Mouse (Mus musculus): ENCODE measurements around the gene Tnni2. TPM values are rescaled to one million over a fixed set of nuclear protein-coding genes. Genes with fewer than 3 reads are reported as not detected.

Gene Tnni2
- 14.1 and 27.0 TPM in 2 replicates for polyA plus RNA-seq (2015; fragmentation: Nextera tagmentation; extraction: Ambion mirVana)

DNA sequence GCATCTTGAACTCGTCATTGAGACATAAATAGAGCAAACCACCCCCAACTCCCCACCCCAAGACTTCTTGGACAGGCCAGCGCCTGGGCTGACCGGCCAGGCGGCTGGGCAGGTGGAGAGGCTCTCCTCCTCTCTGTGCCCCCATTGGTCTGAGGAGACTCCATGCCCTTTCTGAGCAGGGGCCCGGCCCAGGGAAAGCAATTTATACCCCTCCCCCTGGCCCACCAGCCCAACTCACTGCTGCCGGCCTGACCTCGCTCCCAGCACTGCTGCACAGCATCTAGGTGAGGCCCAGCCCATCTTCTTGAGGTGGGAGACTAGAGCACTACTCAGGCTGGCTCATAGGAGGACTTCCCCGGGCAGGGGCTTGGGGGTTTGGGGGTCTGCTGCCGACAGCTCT, at the start of gene Tnni2:
Gene Tnni2, plus strand, starts transcription at position 224 of the 400 bp plus-strand sequence.
- Histone ChIP-seq H3K27me3 (ENCODE audit: control insufficient read depth, insufficient read depth, low read length) (no peaks in the 10 kb centered on the region), H3K27ac (ENCODE audit: low read length) (peak within 1 kb of the TSS; percentile 76), H3K4me1 (ENCODE audit: control insufficient read depth, insufficient read depth, low read length) (peaks cover 21% of the 10 kb centered on the region), H3K9ac (ENCODE audit: low read length) (peak within 1 kb of the TSS; percentile 69), H3K4me3 (ENCODE audit: low read length) (no peak within 1 kb of the TSS), H3K36me3 (ENCODE audit: control insufficient read depth, insufficient read depth) (no peaks in the 10 kb centered on the region), H3K9me3 (replicated peaks; ENCODE audit: control insufficient read depth, low read length) (no peaks in the 10 kb centered on the region), H3K4me2 (ENCODE audit: low read depth, low read length) (no peak within 1 kb of the TSS)
- WGBS: 78% methylated on average over 9 of the region's 9 CpGs
- ATAC-seq (replicated peaks; ENCODE audit: extremely low read depth, insufficient read depth, low FRiP score): no peak

GRCm38 (mm10) chr7:142393191-142393590, 48.4 kb upstream of the Tnni2 start:
- Histone ChIP-seq H3K36me3 (ENCODE audit: control insufficient read depth, insufficient read depth) (no peaks in the 10 kb centered on the region), H3K4me3 (ENCODE audit: low read length) (no peak overlapping the region), H3K4me1 (ENCODE audit: control insufficient read depth, insufficient read depth, low read length) (no peaks in the 10 kb centered on the region), H3K9me3 (replicated peaks; ENCODE audit: control insufficient read depth, low read length) (no peaks in the 10 kb centered on the region), H3K27me3 (ENCODE audit: control insufficient read depth, insufficient read depth, low read length) (no peaks in the 10 kb centered on the region), H3K27ac (ENCODE audit: low read length) (no peak overlapping the region), H3K4me2 (ENCODE audit: low read depth, low read length) (no peak overlapping the region), H3K9ac (ENCODE audit: low read length) (no peak overlapping the region)
- 21% methylated on average over 4 of the region's 4 CpGs for WGBS
- no peak for ATAC-seq (replicated peaks; ENCODE audit: extremely low read depth, insufficient read depth, low FRiP score)

DNA sequence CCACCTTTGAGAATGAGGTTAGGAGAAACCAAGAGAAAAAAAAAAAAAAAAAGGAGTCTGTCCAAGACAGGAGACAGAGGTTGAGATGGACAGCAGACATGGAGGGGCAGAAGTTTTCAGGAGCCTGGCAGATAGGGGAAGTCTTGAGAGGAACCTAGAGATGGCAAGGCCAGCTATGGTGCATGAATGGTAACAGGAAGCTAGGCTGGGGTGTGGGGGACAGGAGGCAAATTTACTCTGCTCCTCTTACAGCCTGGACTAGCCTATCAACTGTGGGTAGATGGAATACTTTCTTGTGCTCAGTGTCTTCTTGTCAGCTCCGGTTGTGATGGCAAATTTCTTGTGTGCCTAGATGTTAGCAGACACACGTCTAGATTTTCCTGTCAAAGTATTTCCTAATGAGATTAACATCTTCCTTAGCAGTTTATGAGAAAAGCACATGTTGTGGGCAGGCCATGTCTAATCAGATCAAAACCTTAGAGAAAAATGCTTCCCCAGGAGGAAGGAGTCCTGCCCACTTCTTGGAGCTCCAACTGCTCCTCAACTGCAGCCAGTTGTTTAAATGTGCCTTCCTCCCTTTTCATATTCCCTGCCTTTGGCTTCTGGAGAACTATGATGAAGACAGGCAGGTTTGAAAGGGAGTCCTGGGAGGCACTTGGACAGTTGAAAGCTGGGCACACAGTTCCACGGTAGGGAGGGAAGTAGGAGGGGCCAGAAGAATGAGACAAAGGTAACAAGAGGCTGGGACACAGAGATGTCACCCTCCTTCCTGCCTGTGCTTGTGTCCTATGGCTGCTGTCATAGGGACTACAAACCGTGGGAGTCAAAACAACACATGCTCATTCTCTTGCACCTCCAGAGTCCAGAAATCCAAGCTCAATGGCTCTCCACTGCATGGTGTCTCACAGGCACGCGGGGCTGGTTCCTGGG, 47.1 kb upstream of the Tnni2 start:
- WGBS: 62% methylated on average over 6 of the region's 6 CpGs
- Histone ChIP-seq H3K9ac (ENCODE audit: low read length) (no peak overlapping the region), H3K27ac (ENCODE audit: low read length) (peak overlapping the region; percentile 25), H3K4me2 (ENCODE audit: low read depth, low read length) (no peak overlapping the region), H3K27me3 (ENCODE audit: control insufficient read depth, insufficient read depth, low read length) (no peaks in the 10 kb centered on the region), H3K9me3 (replicated peaks; ENCODE audit: control insufficient read depth, low read length) (no peaks in the 10 kb centered on the region), H3K4me1 (ENCODE audit: control insufficient read depth, insufficient read depth, low read length) (no peaks in the 10 kb centered on the region), H3K4me3 (ENCODE audit: low read length) (no peak overlapping the region), H3K36me3 (ENCODE audit: control insufficient read depth, insufficient read depth) (no peaks in the 10 kb centered on the region)
- no peak for ATAC-seq (replicated peaks; ENCODE audit: extremely low read depth, insufficient read depth, low FRiP score)

GRCm38 (mm10) chr7:142395472-142395871, 46.1 kb upstream of the Tnni2 start:
- Histone ChIP-seq H3K27me3 (ENCODE audit: control insufficient read depth, insufficient read depth, low read length) (no peaks in the 10 kb centered on the region), H3K36me3 (ENCODE audit: control insufficient read depth, insufficient read depth) (no peaks in the 10 kb centered on the region), H3K9ac (ENCODE audit: low read length) (no peak overlapping the region), H3K9me3 (replicated peaks; ENCODE audit: control insufficient read depth, low read length) (no peaks in the 10 kb centered on the region), H3K4me3 (ENCODE audit: low read length) (no peak overlapping the region), H3K4me1 (ENCODE audit: control insufficient read depth, insufficient read depth, low read length) (peaks cover 2% of the 10 kb centered on the region; the same call in 1 of the 2 replicates), H3K27ac (ENCODE audit: low read length) (no peak overlapping the region), H3K4me2 (ENCODE audit: low read depth, low read length) (no peak overlapping the region)
- 74% methylated on average over 4 of the region's 4 CpGs for WGBS
- ATAC-seq (replicated peaks; ENCODE audit: extremely low read depth, insufficient read depth, low FRiP score): no peak

- Histone ChIP-seq H3K36me3 (ENCODE audit: control insufficient read depth, insufficient read depth) (no peaks in the 10 kb centered on the region), H3K27me3 (ENCODE audit: control insufficient read depth, insufficient read depth, low read length) (no peaks in the 10 kb centered on the region), H3K4me3 (ENCODE audit: low read length) (no peak overlapping the region), H3K4me2 (ENCODE audit: low read depth, low read length) (no peak overlapping the region), H3K9ac (ENCODE audit: low read length) (no peak overlapping the region), H3K4me1 (ENCODE audit: control insufficient read depth, insufficient read depth, low read length) (peaks cover 2% of the 10 kb centered on the region; the same call in 1 of the 2 replicates), H3K27ac (ENCODE audit: low read length) (no peak overlapping the region), H3K9me3 (replicated peaks; ENCODE audit: control insufficient read depth, low read length) (no peaks in the 10 kb centered on the region)
- no peak for ATAC-seq (replicated peaks; ENCODE audit: extremely low read depth, insufficient read depth, low FRiP score)
- 90% methylated on average over 1 of the region's 1 CpGs for WGBS
Measured at GRCm38 (mm10) chr7:142396611-142397010, 45.0 kb upstream of the Tnni2 start.

DNA sequence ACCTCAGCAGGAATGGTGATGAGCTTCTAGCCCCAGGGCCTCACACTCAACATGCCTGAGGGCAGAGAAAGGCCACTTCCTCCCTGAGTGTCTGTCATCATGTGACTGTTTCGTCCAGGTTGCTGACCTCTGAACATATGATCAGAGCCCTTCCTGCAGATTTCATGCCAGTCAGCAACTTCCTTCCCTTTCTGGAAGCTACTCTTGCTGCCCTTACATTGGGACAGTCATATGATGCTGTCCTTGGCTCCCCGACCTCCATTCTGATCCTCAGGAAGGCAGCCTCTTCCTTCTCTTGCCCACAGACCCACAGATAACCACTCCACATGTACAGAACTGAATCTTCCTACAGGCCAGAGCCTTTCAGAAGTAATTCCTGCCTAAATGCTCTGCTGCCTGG, 43.6 kb upstream of the Tnni2 start:
- Histone ChIP-seq H3K27ac (ENCODE audit: low read length) (peak overlapping the region; percentile 33), H3K4me3 (ENCODE audit: low read length) (no peak overlapping the region), H3K27me3 (ENCODE audit: control insufficient read depth, insufficient read depth, low read length) (no peaks in the 10 kb centered on the region), H3K36me3 (ENCODE audit: control insufficient read depth, insufficient read depth) (no peaks in the 10 kb centered on the region), H3K9me3 (replicated peaks; ENCODE audit: control insufficient read depth, low read length) (no peaks in the 10 kb centered on the region), H3K4me1 (ENCODE audit: control insufficient read depth, insufficient read depth, low read length) (peaks cover 2% of the 10 kb centered on the region; the same call in 1 of the 2 replicates), H3K4me2 (ENCODE audit: low read depth, low read length) (no peak overlapping the region), H3K9ac (ENCODE audit: low read length) (no peak overlapping the region)
- ATAC-seq (replicated peaks; ENCODE audit: extremely low read depth, insufficient read depth, low FRiP score): no peak
- 64% methylated on average over 2 of the region's 2 CpGs for WGBS

DNA sequence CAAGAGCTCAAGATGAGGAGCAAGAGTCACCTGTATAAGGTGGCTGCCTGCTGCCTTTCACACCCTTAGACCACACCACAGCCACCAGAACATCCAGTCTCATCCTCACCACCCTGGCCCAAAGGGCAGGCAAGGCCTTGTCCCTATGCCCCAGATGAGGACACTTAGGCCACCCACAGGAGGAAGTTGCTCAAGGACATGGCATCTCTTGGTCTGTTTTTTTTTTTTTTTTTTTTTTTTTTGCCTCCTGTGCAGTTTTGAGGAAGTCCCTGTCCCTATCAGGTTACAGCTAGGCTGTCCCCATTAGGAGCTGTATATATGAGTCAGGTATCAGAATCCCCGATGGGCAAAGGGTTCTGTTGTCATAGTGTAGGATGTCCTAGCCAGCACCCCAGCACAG, 42.4 kb upstream of the Tnni2 start:
- no peaks in the 10 kb centered on the region for H3K27me3 ChIP-seq (ENCODE audit: control insufficient read depth, insufficient read depth, low read length)
- no peak overlapping the region for H3K4me2 ChIP-seq (ENCODE audit: low read depth, low read length)
- no peaks in the 10 kb centered on the region for H3K36me3 ChIP-seq (ENCODE audit: control insufficient read depth, insufficient read depth)
- H3K9ac ChIP-seq (ENCODE audit: low read length): no peak overlapping the region
- no peak for ATAC-seq (replicated peaks; ENCODE audit: extremely low read depth, insufficient read depth, low FRiP score)
- H3K4me1 ChIP-seq (ENCODE audit: control insufficient read depth, insufficient read depth, low read length): peaks cover 2% of the 10 kb centered on the region; the same call in 1 of the 2 replicates
- H3K4me3 ChIP-seq (ENCODE audit: low read length): no peak overlapping the region
- H3K9me3 ChIP-seq (replicated peaks; ENCODE audit: control insufficient read depth, low read length): no peaks in the 10 kb centered on the region
- 67% methylated on average over 1 of the region's 1 CpGs for WGBS
- H3K27ac ChIP-seq (ENCODE audit: low read length): no peak overlapping the region

GRCm38 (mm10) chr7:142400112-142400749, 41.4 kb upstream of the Tnni2 start:
- Histone ChIP-seq H3K27me3 (ENCODE audit: control insufficient read depth, insufficient read depth, low read length) (no peaks in the 10 kb centered on the region), H3K4me1 (ENCODE audit: control insufficient read depth, insufficient read depth, low read length) (peaks cover 2% of the 10 kb centered on the region; the same call in 1 of the 2 replicates), H3K4me3 (ENCODE audit: low read length) (no peak overlapping the region), H3K36me3 (ENCODE audit: control insufficient read depth, insufficient read depth) (no peaks in the 10 kb centered on the region), H3K27ac (ENCODE audit: low read length) (no peak overlapping the region), H3K9ac (ENCODE audit: low read length) (no peak overlapping the region), H3K4me2 (ENCODE audit: low read depth, low read length) (no peak overlapping the region), H3K9me3 (replicated peaks; ENCODE audit: control insufficient read depth, low read length) (no peaks in the 10 kb centered on the region)
- 63% methylated on average over 7 of the region's 7 CpGs for WGBS
- ATAC-seq (replicated peaks; ENCODE audit: extremely low read depth, insufficient read depth, low FRiP score): no peak

GRCm38 (mm10) chr7:142400750-142401142, 40.9 kb upstream of the Tnni2 start:
- Histone ChIP-seq H3K27me3 (ENCODE audit: control insufficient read depth, insufficient read depth, low read length) (no peaks in the 10 kb centered on the region), H3K9me3 (replicated peaks; ENCODE audit: control insufficient read depth, low read length) (no peaks in the 10 kb centered on the region), H3K4me2 (ENCODE audit: low read depth, low read length) (no peak overlapping the region), H3K36me3 (ENCODE audit: control insufficient read depth, insufficient read depth) (no peaks in the 10 kb centered on the region), H3K4me1 (ENCODE audit: control insufficient read depth, insufficient read depth, low read length) (peaks cover 2% of the 10 kb centered on the region; the same call in 1 of the 2 replicates), H3K4me3 (ENCODE audit: low read length) (no peak overlapping the region), H3K27ac (ENCODE audit: low read length) (no peak overlapping the region), H3K9ac (ENCODE audit: low read length) (no peak overlapping the region)
- ATAC-seq (replicated peaks; ENCODE audit: extremely low read depth, insufficient read depth, low FRiP score): no peak
- WGBS: 59% methylated on average over 7 of the region's 7 CpGs
